Mouse (Mus musculus) olfactory bulb, adult 2 months (tissue): ENCODE results near the gene Psmd5. TPM values are rescaled to one million over a fixed set of nuclear protein-coding genes. Genes with fewer than 3 reads are reported as not detected.
"Not testable (repeated sequence)": the region's sequence is repeated elsewhere in the genome, so short reads cannot be mapped to it uniquely, and the experiment has no call there.

Source experiments
- H3K27ac ChIP-seq: fragments of 200-500 bp; 2 replicates; pipeline ENCODE4 v1.5.1; 2012; ENCODE audit warnings: low read depth, low read length; ENCODE audit not compliant: insufficient read depth
- H3K4me1 ChIP-seq: fragments of 200-500 bp; 2 replicates; pipeline ENCODE4 v1.6.1; 2012; ENCODE audit warnings: low read length; ENCODE audit not compliant: control insufficient read depth, insufficient read depth
- H3K4me3 ChIP-seq: fragments of 200-500 bp; 2 replicates; pipeline ENCODE4 v1.5.1; 2012; ENCODE audit warnings: mild to moderate bottlenecking, low read depth, low read length, moderate library complexity; ENCODE audit not compliant: insufficient read depth
- CTCF ChIP-seq: fragments of 200-500 bp; IDR thresholded peaks from 2 replicates; pipeline ENCODE4 v1.5.1; 2012; ENCODE audit warnings: low read depth, mild to moderate bottlenecking, low read length, moderate library complexity; ENCODE audit not compliant: insufficient read depth
- POLR2A ChIP-seq: fragments of 200-500 bp; IDR thresholded peaks from 2 replicates; pipeline ENCODE4 v1.6.1; 2012; ENCODE audit warnings: mild to moderate bottlenecking, low read depth, low read length, moderate library complexity; ENCODE audit not compliant: insufficient read depth
- WGBS: fragments of 180-500 bp; shearing (Covaris S2); methylation state at CpG from one replicate; pipeline ENCODE4 v1.1.7; 2018; 5-methylcytosine and 5-hydroxymethylcytosine counted together
- polyA plus RNA-seq: library from polyadenylated mRNA; stranded (reverse); fragments of >200 nt; gene quantifications from 2 replicates; pipeline ENCODE4 v1.2.4, GENCODE M21; 2012; ENCODE audit warnings: low replicate concordance; ENCODE audit not compliant: missing spikeins, insufficient read depth, insufficient read length

The Psmd5 gene
- polyA plus RNA-seq, 1 experiment = not detected

- no peak overlapping the region for H3K4me3 ChIP-seq
- WGBS = 86% methylated on average over 17 of the region's 17 CpGs
- no peak overlapping the region for H3K27ac ChIP-seq
- no peaks in the 10 kb centered on the region for H3K4me1 ChIP-seq
- TF ChIP-seq POLR2A (no peak), CTCF (no peak)
Measured at GRCm38 (mm10) chr2:34833624-34834023, 41.1 kb downstream of the Psmd5 start.

GRCm38 (mm10) chr2:34832766-34833457 lies 41.9 kb downstream of the Psmd5 start, which contains the start of gene Gm34653:
Gene Gm34653, plus strand, starts transcription at chr2:34833007.
- H3K27ac ChIP-seq, H3K4me3 ChIP-seq, H3K4me1 ChIP-seq: not testable (repeated sequence)
- 68% methylated on average over 11 of the region's 11 CpGs for WGBS

- H3K4me1 ChIP-seq, H3K4me3 ChIP-seq, H3K27ac ChIP-seq: not testable (repeated sequence)
- 94% methylated on average over 17 of the region's 17 CpGs for WGBS
Measured at GRCm38 (mm10) chr2:34830066-34830465, 44.7 kb downstream of the Psmd5 start.

- TF ChIP-seq POLR2A (no peak), CTCF (no peak)
- Histone ChIP-seq H3K27ac (no peak overlapping the region), H3K4me3 (no peak overlapping the region), H3K4me1 (peaks cover 4% of the 10 kb centered on the region; the same call in 1 of the 2 replicates)
- 88% methylated on average over 1 of the region's 1 CpGs for WGBS
Measured at GRCm38 (mm10) chr2:34828026-34828425, 46.7 kb downstream of the Psmd5 start.

- TF ChIP-seq POLR2A (no peak), CTCF (no peak)
- WGBS = 88% methylated on average over 4 of the region's 4 CpGs
- Histone ChIP-seq H3K27ac (no peak overlapping the region), H3K4me3 (no peak overlapping the region), H3K4me1 (peaks cover 4% of the 10 kb centered on the region; the same call in 1 of the 2 replicates)
Measured at GRCm38 (mm10) chr2:34827591-34827990, 47.2 kb downstream of the Psmd5 start.

GRCm38 (mm10) chr2:34826460-34827231 lies 48.1 kb downstream of the Psmd5 start:
- peak overlapping the region; percentile 100 for H3K4me3 ChIP-seq
- TF ChIP-seq POLR2A = no peak
- no peak for TF ChIP-seq CTCF
- no peak overlapping the region for H3K27ac ChIP-seq
- H3K4me1 ChIP-seq = peaks cover 4% of the 10 kb centered on the region; the same call in 1 of the 2 replicates
- WGBS = 36% methylated on average over 20 of the region's 21 CpGs

GRCm38 (mm10) chr2:34825827-34826459 lies 48.8 kb downstream of the Psmd5 start, which contains the start of gene Fbxw2:
Gene Fbxw2, minus strand, starts transcription at chr2:34826311.
- H3K27ac ChIP-seq = peak within 1 kb of the TSS; percentile 40; the same call in 1 of the 2 replicates
- under 1% methylated on average over 57 of the region's 57 CpGs for WGBS
- H3K4me3 ChIP-seq = peak within 1 kb of the TSS; percentile 100
- H3K4me1 ChIP-seq = peaks cover 4% of the 10 kb centered on the region; the same call in 1 of the 2 replicates
- TF ChIP-seq CTCF (no peak), POLR2A (peak; percentile 85; the same call in 1 of the 2 replicates)

GRCm38 (mm10) chr2:34818492-34818891 lies 56.3 kb downstream of the Psmd5 start:
- 95% methylated on average over 2 of the region's 2 CpGs for WGBS
- Histone ChIP-seq H3K27ac (no peak overlapping the region), H3K4me3 (no peak overlapping the region), H3K4me1 (no peaks in the 10 kb centered on the region)
- TF ChIP-seq POLR2A (no peak), CTCF (no peak)

GRCm38 (mm10) chr2:34815893-34816292 lies 58.9 kb downstream of the Psmd5 start:
- H3K4me1 ChIP-seq, H3K4me3 ChIP-seq, H3K27ac ChIP-seq: not testable (repeated sequence)
- 97% methylated on average over 2 of the region's 2 CpGs for WGBS

GRCm38 (mm10) chr2:34812706-34813105 lies 62.1 kb downstream of the Psmd5 start:
- Histone ChIP-seq H3K27ac (no peak overlapping the region), H3K4me1 (peaks cover 2% of the 10 kb centered on the region; the same call in 1 of the 2 replicates), H3K4me3 (no peak overlapping the region)
- no peak for TF ChIP-seq CTCF
- no peak for TF ChIP-seq POLR2A
- 67% methylated on average over 7 of the region's 7 CpGs for WGBS
